Mouse (Mus musculus) embryonic facial prominence, embryonic 10.5 days (tissue): ENCODE measurements around the gene Tomm34. TPM values are rescaled to one million over a fixed set of nuclear protein-coding genes. Genes with fewer than 3 reads are reported as not detected.

Source experiments
- DNase-seq: peaks from one replicate; pipeline ENCODE4 v3.0.0-alpha.2; 2017; ENCODE audit warnings: low spot score
- H3K27ac ChIP-seq: fragments of 300-500 bp; sonication (generic); replicated peaks from 2 replicates; pipeline ENCODE4 v1.5.1; 2016; ENCODE audit warnings: mild to moderate bottlenecking
- H3K27me3 ChIP-seq: fragments of 300-500 bp; sonication (generic); replicated peaks from 2 replicates; pipeline ENCODE4 v1.6.1; 2016; ENCODE audit warnings: low read depth, mild to moderate bottlenecking; ENCODE audit not compliant: poor library complexity, severe bottlenecking
- H3K36me3 ChIP-seq: fragments of 300-500 bp; sonication (generic); replicated peaks from 2 replicates; pipeline ENCODE4 v1.6.1; 2016; ENCODE audit warnings: mild to moderate bottlenecking, moderate library complexity
- H3K4me1 ChIP-seq: fragments of 300-500 bp; sonication (generic); 2 replicates; pipeline ENCODE4 v1.6.1; 2016
- H3K4me3 ChIP-seq: fragments of 300-500 bp; sonication (generic); 2 replicates; pipeline ENCODE4 v1.5.1; 2016; ENCODE audit warnings: mild to moderate bottlenecking, moderate library complexity
- H3K9me3 ChIP-seq: fragments of 300-500 bp; sonication (generic); 2 replicates; pipeline ENCODE4 v1.6.1; 2016; ENCODE audit warnings: mild to moderate bottlenecking
- WGBS: fragments of 180-500 bp; shearing (Covaris S2); methylation state at CpG from one replicate; pipeline ENCODE4 v1.1.7; 2016; 5-methylcytosine and 5-hydroxymethylcytosine counted together
- polyA plus RNA-seq: library from polyadenylated mRNA; unstranded; fragments of >200 nt; fragmentation: Nextera tagmentation; extraction: Ambion mirVana; gene quantifications from 2 replicates; pipeline ENCODE4 v1.2.1, GENCODE M21; 2016

Gene Tomm34
- 68.1 and 71.9 TPM in 2 replicates for polyA plus RNA-seq

GRCm38 (mm10) chr2:164070765-164071436 is at the start of gene Tomm34:
Gene Tomm34, minus strand, starts transcription at chr2:164071169.
- H3K36me3 ChIP-seq, result peaks cover 24% of the 10 kb centered on the region
- no peaks in the 10 kb centered on the region for H3K27me3 ChIP-seq
- peak within 1 kb of the TSS; percentile 92 for H3K27ac ChIP-seq
- H3K4me1 ChIP-seq, result peaks cover 52% of the 10 kb centered on the region
- 1% methylated on average over 55 of the region's 55 CpGs for WGBS
- no peaks in the 10 kb centered on the region for H3K9me3 ChIP-seq
- DNase-seq, result peak; percentile 98
- peak within 1 kb of the TSS; percentile 79 for H3K4me3 ChIP-seq

- Histone ChIP-seq H3K4me3 (no peak overlapping the region), H3K27ac (no peak overlapping the region), H3K36me3 (peaks cover 59% of the 10 kb centered on the region), H3K27me3 (no peaks in the 10 kb centered on the region), H3K9me3 (no peaks in the 10 kb centered on the region), H3K4me1 (no peaks in the 10 kb centered on the region)
- DNase-seq, result no peak
- whole genome bisulfite sequencing, result 93% methylated on average over 6 of the region's 6 CpGs
These were observed 48.5 kb upstream of the Tomm34 start for GRCm38 (mm10) chr2:164119503-164119902.

GRCm38 (mm10) chr2:164115531-164115930 is 44.6 kb upstream of the Tomm34 start:
- Histone ChIP-seq H3K27ac (no peak overlapping the region), H3K4me1 (no peaks in the 10 kb centered on the region), H3K36me3 (peaks cover 65% of the 10 kb centered on the region), H3K4me3 (no peak overlapping the region), H3K27me3 (no peaks in the 10 kb centered on the region), H3K9me3 (no peaks in the 10 kb centered on the region)
- 81% methylated on average over 10 of the region's 10 CpGs for WGBS
- peak; percentile 29 for DNase-seq

DNA sequence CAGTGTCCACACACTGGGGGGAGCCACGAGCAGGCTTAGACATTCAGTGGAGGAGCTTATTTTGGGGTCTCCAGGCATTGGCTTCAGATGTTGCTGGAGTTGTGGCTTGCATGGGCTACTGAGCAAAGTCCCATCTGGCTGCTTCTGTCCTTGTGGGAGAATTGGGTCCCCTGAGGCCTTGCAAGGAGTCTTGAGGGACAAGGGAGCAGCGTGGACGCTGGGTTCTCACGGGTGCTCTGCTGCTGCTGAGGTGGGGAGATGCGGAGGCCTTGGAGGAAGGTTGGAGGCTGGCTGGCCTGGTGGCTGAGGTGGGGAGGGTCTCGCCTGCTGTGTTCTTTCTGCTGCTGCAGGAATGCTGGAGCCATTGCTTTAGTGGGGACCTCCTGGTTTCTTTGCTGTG is 43.1 kb upstream of the Tomm34 start:
- no peak overlapping the region for H3K27ac ChIP-seq
- no peaks in the 10 kb centered on the region for H3K27me3 ChIP-seq
- no peaks in the 10 kb centered on the region for H3K9me3 ChIP-seq
- no peaks in the 10 kb centered on the region for H3K4me1 ChIP-seq
- no peak for DNase-seq
- no peak overlapping the region for H3K4me3 ChIP-seq
- peaks cover 58% of the 10 kb centered on the region for H3K36me3 ChIP-seq
- 93% methylated on average over 6 of the region's 6 CpGs for WGBS

DNA sequence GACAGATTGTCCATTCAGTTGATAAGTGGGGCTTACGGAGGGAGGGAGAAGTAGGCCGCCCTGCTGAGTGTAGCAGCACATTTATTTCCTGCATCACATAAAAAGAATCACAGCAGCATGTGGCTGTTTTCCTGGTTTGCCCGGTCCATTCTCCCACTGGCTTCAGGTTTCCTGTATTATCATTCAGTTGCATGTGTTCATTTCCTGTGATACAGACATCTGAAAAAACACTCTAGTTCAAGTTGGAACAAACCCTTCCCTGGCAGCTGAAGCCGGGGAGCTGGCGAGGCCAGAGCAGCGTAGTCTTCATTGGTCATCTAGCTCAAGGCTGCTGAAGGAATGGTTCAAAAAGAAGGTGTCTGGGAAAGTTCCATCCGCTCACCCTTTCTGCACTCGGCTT is 40.6 kb upstream of the Tomm34 start:
- DNase-seq, result no peak
- no peak overlapping the region for H3K4me3 ChIP-seq
- no peaks in the 10 kb centered on the region for H3K9me3 ChIP-seq
- WGBS, result 88% methylated on average over 8 of the region's 8 CpGs
- H3K36me3 ChIP-seq, result peaks cover 63% of the 10 kb centered on the region
- no peak overlapping the region for H3K27ac ChIP-seq
- no peaks in the 10 kb centered on the region for H3K27me3 ChIP-seq
- H3K4me1 ChIP-seq, result 0 out of 2 replicates have a peak, but pooled peaks cover 2% of the 10 kb centered on the region

- DNase-seq, result no peak
- 73% methylated on average over 4 of the region's 4 CpGs for WGBS
- Histone ChIP-seq H3K4me1 (0 out of 2 replicates have a peak, but pooled peaks cover 2% of the 10 kb centered on the region), H3K27me3 (no peaks in the 10 kb centered on the region), H3K4me3 (no peak overlapping the region), H3K36me3 (peaks cover 66% of the 10 kb centered on the region), H3K9me3 (no peaks in the 10 kb centered on the region), H3K27ac (no peak overlapping the region)
These were observed 37.5 kb upstream of the Tomm34 start for GRCm38 (mm10) chr2:164108501-164108900.

DNA sequence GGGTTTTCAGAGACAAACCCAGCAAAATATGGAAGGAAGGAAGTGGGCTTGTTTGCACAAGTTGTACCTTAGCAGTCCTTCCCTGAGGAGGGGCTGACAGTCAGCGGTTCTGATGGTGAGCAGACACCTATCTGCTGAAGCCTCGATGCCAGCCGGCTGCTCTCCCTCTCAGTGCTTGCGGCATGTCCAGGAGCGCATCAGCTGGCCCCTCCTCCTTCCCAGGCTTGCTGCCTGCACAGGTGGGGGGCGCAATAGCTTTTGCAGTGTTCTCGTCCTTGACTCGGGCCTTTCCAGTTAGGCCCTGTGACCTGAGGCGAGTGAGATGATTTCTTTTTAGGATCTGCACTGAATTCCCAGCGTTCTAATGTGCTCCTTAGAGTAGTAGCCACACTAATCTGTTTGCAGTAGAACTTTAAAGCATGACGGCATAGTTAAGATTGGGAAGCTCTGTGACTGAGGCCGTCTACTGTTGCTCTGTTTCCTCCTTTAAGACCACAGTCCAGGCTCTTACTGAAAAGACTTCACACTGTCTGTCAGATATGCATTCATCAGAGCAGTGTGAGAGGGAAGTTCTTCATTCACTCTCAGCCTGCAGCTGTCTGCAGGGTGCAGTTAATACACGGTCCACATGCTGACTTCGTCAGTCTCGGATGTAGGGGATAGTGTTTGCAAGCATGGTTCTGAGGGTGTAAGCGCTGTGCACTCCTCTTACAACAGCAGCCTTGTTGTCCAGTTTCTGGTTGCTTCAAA is 36.3 kb upstream of the Tomm34 start:
- DNase-seq, result no peak
- WGBS, result 81% methylated on average over 16 of the region's 16 CpGs
- H3K4me3 ChIP-seq, result no peak overlapping the region
- H3K9me3 ChIP-seq, result no peaks in the 10 kb centered on the region
- H3K27ac ChIP-seq, result no peak overlapping the region
- peaks cover 74% of the 10 kb centered on the region for H3K36me3 ChIP-seq
- 0 out of 2 replicates have a peak, but pooled peaks cover 2% of the 10 kb centered on the region for H3K4me1 ChIP-seq
- no peaks in the 10 kb centered on the region for H3K27me3 ChIP-seq

GRCm38 (mm10) chr2:164106287-164107035 is 35.5 kb upstream of the Tomm34 start:
- H3K36me3 ChIP-seq, result peaks cover 74% of the 10 kb centered on the region
- WGBS, result 90% methylated on average over 14 of the region's 14 CpGs
- DNase-seq, result no peak

GRCm38 (mm10) chr2:164103501-164103900 is 32.5 kb upstream of the Tomm34 start:
- Histone ChIP-seq H3K9me3 (no peaks in the 10 kb centered on the region), H3K4me1 (0 out of 2 replicates have a peak, but pooled peaks cover 2% of the 10 kb centered on the region), H3K27ac (no peak overlapping the region), H3K4me3 (no peak overlapping the region), H3K36me3 (peaks cover 84% of the 10 kb centered on the region), H3K27me3 (no peaks in the 10 kb centered on the region)
- peak; percentile 54 for DNase-seq
- WGBS, result 38% methylated on average over 4 of the region's 4 CpGs

More at GRCm38 (mm10) chr2:164106287-164107035, 35.5 kb upstream of the Tomm34 start:
- no peak overlapping the region for H3K27ac ChIP-seq
- H3K27me3 ChIP-seq, result no peaks in the 10 kb centered on the region
- H3K4me1 ChIP-seq, result 0 out of 2 replicates have a peak, but pooled peaks cover 2% of the 10 kb centered on the region
- H3K4me3 ChIP-seq, result no peak overlapping the region
- no peaks in the 10 kb centered on the region for H3K9me3 ChIP-seq

- H3K4me3 ChIP-seq, result no peak overlapping the region
- no peak overlapping the region for H3K27ac ChIP-seq
- 0 out of 2 replicates have a peak, but pooled peaks cover 2% of the 10 kb centered on the region for H3K4me1 ChIP-seq
- WGBS, result 89% methylated on average over 3 of the region's 3 CpGs
- H3K36me3 ChIP-seq, result peaks cover 87% of the 10 kb centered on the region
- no peaks in the 10 kb centered on the region for H3K27me3 ChIP-seq
- no peak for DNase-seq
- no peaks in the 10 kb centered on the region for H3K9me3 ChIP-seq
These were observed 31.4 kb upstream of the Tomm34 start for GRCm38 (mm10) chr2:164102366-164102765.

- no peaks in the 10 kb centered on the region for H3K27me3 ChIP-seq
- H3K27ac ChIP-seq, result no peak overlapping the region
- 84% methylated on average over 1 of the region's 1 CpGs for WGBS
- H3K4me3 ChIP-seq, result no peak overlapping the region
- peaks cover 85% of the 10 kb centered on the region for H3K36me3 ChIP-seq
- no peaks in the 10 kb centered on the region for H3K4me1 ChIP-seq
- no peak for DNase-seq
- H3K9me3 ChIP-seq, result no peaks in the 10 kb centered on the region
These were observed 31.0 kb upstream of the Tomm34 start for GRCm38 (mm10) chr2:164101936-164102335.

DNA sequence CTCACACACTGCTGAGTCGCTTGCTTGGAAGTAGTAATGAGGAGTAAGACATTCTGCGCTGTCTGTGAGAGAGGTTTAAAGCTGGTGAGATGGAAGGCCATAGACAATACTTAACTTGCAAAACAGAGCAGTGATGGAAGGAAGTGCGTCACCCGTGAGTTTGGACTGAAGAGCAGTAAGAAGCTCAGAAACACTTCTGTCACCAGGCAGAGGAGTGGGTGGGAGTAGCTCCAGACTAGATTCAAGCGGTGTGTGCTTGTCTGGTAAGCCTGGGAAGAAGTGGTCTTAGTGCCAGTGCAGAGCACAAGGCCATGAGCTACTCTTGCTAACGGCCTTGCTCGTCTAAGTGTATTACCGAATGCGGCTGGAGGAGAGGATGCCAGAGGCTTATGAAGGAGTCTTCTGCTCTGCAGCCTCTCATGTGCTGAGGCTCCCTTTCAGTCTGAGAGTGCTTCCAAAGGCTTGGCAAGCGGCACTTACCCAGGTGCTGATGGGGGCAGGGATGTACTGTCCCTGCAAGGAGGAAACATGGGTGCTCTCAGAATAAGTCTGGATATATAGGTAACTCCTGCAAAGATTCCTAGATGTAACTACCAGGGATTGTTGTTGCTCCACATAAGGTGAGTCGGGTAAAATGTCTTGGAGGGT is 27.8 kb upstream of the Tomm34 start:
- H3K36me3 ChIP-seq, result peaks cover 85% of the 10 kb centered on the region
- 94% methylated on average over 11 of the region's 11 CpGs for WGBS
- H3K9me3 ChIP-seq, result no peaks in the 10 kb centered on the region
- H3K4me3 ChIP-seq, result no peak overlapping the region
- no peaks in the 10 kb centered on the region for H3K4me1 ChIP-seq
- no peak for DNase-seq
- no peak overlapping the region for H3K27ac ChIP-seq
- H3K27me3 ChIP-seq, result no peaks in the 10 kb centered on the region
